Comparison of ENCODE assay signal across 8 mouse cellular contexts in genomic region chr13:91461711-91462351, GRCm38 (mm10). TPM values are rescaled to one million over a fixed set of nuclear protein-coding genes. Genes with fewer than 3 reads are reported as not detected.
A peak's percentile ranks its signal among the peaks of the same experiment; 100 is the strongest.
DNase-seq lines count a peak whose midpoint lies in the region; ATAC-seq and TF ChIP-seq lines count a peak whose summit lies in the region.

No protein-coding gene starts in this region.

- under 1% methylated on average over 68 of the region's 77 CpGs for WGBS in embryonic facial prominence, embryonic 11.5 days
- WGBS in heart, postnatal 0 days, result under 1% methylated on average over 52 of the region's 77 CpGs
- WGBS in small intestine, adult 2 months, result 1% methylated on average over 74 of the region's 77 CpGs

- no peaks in the 10 kb centered on the region; the same call in 1 of the 2 replicates for H3K4me1 ChIP-seq in embryonic facial prominence, embryonic 11.5 days (ENCODE audit: control insufficient read depth, insufficient read depth, low read length)
- peaks cover 17% of the 10 kb centered on the region for H3K4me1 ChIP-seq in heart, postnatal 0 days (ENCODE audit: control insufficient read depth, insufficient read depth)
- peaks cover 7% of the 10 kb centered on the region for H3K4me1 ChIP-seq in small intestine, adult 2 months (ENCODE audit: control insufficient read depth, insufficient read depth, insufficient read length, low read length)

- TF ChIP-seq POLR2A in small intestine, adult 2 months (IDR thresholded peaks at IDR 0.05; ENCODE audit: low read depth, low read length), result no peak

- no peak for TF ChIP-seq CTCF in heart, postnatal 0 days (IDR thresholded peaks at IDR 0.05; ENCODE audit: low read depth)
- TF ChIP-seq CTCF in left cerebral cortex, adult 2 months (IDR thresholded peaks at IDR 0.05), result no peak
- TF ChIP-seq CTCF in small intestine, adult 2 months (IDR thresholded peaks at IDR 0.05; ENCODE audit: extremely low read depth, insufficient read length, insufficient replicate concordance, low read depth, low read length), result no peak

- no peaks in the 10 kb centered on the region for H3K27me3 ChIP-seq in embryonic facial prominence, embryonic 11.5 days (ENCODE audit: control insufficient read depth, insufficient read depth, low read length)
- H3K27me3 ChIP-seq in heart, postnatal 0 days (ENCODE audit: control insufficient read depth, insufficient read depth, low read length), result no peaks in the 10 kb centered on the region
- H3K27me3 ChIP-seq in small intestine, adult 2 months (ENCODE audit: control insufficient read depth, insufficient read depth, low read length), result peaks cover 12% of the 10 kb centered on the region

- ATAC-seq in embryonic facial prominence, embryonic 11.5 days (replicated peaks; ENCODE audit: insufficient number of reproducible peaks, low FRiP score, low TSS enrichment, low read depth), result no peak
- ATAC-seq in heart, postnatal 0 days (ENCODE audit: insufficient read depth, low read depth), result peak; percentile 1; the same call in 1 of the 2 replicates

- peak overlapping the region; percentile 71 for H3K4me2 ChIP-seq in embryonic facial prominence, embryonic 11.5 days (ENCODE audit: low read depth, low read length)
- peak overlapping the region; percentile 84 for H3K4me2 ChIP-seq in heart, postnatal 0 days (ENCODE audit: low read depth, low read length)

- H3K36me3 ChIP-seq in embryonic facial prominence, embryonic 11.5 days (replicated peaks; ENCODE audit: control insufficient read depth, insufficient read depth, low read depth, low read length), result no peaks in the 10 kb centered on the region
- no peaks in the 10 kb centered on the region for H3K36me3 ChIP-seq in heart, postnatal 0 days (replicated peaks; ENCODE audit: control insufficient read depth, insufficient read depth, low read length)
- no peaks in the 10 kb centered on the region for H3K36me3 ChIP-seq in small intestine, adult 2 months (ENCODE audit: control insufficient read depth, insufficient read depth, low read length)

- intact Hi-C loops in left cerebral cortex, adult 2 months (cut with DNase I), result loop anchor here (2.0 to 10.0 kb wide), 6 partner anchors 75 to 535 kb away; no protein-coding TSS in a partner anchor

- H3K4me3 ChIP-seq in embryonic facial prominence, embryonic 11.5 days (ENCODE audit: low read depth, low read length), result peak overlapping the region; percentile 95
- H3K4me3 ChIP-seq in heart, postnatal 0 days (ENCODE audit: low read depth, low read length), result peak overlapping the region; percentile 81
- peak overlapping the region; percentile 90 for H3K4me3 ChIP-seq in left cerebral cortex, adult 2 months
- peak overlapping the region; percentile 75 for H3K4me3 ChIP-seq in small intestine, adult 2 months (ENCODE audit: low read depth, low read length)

- peak overlapping the region; percentile 96 for H3K9ac ChIP-seq in embryonic facial prominence, embryonic 11.5 days (replicated peaks; ENCODE audit: low read length)
- H3K9ac ChIP-seq in heart, postnatal 0 days (replicated peaks; ENCODE audit: low read depth, low read length), result peak overlapping the region; percentile 87

- no peaks in the 10 kb centered on the region for H3K9me3 ChIP-seq in embryonic facial prominence, embryonic 11.5 days (replicated peaks; ENCODE audit: control insufficient read depth, low read length)
- H3K9me3 ChIP-seq in heart, postnatal 0 days (replicated peaks; ENCODE audit: control insufficient read depth, low read length), result no peaks in the 10 kb centered on the region

- TF ChIP-seq EP300 in heart, postnatal 0 days (IDR thresholded peaks at IDR 0.05; ENCODE audit: low read depth), result no peak

- peak overlapping the region; percentile 94 for H3K27ac ChIP-seq in embryonic facial prominence, embryonic 11.5 days (replicated peaks; ENCODE audit: low read depth, low read length)
- H3K27ac ChIP-seq in heart, postnatal 0 days (ENCODE audit: low read depth), result peak overlapping the region; percentile 87
- peak overlapping the region; percentile 73 for H3K27ac ChIP-seq in left cerebral cortex, adult 2 months
- no peak overlapping the region for H3K27ac ChIP-seq in small intestine, adult 2 months (ENCODE audit: insufficient read depth, low read depth, low read length)

- DNase-seq in CD8-positive naive resting alpha-beta T cell, adult 2 months (ENCODE audit: low read depth in 2 of 2, low spot score in 2 of 2), result peak; percentile 35 to 37
- peak; percentile 27 for DNase-seq in adipocyte (ENCODE audit: low spot score)
- peak; percentile 30 for DNase-seq in embryonic facial prominence, embryonic 11.5 days (ENCODE audit: low spot score)
- DNase-seq in heart, postnatal 0 days (ENCODE audit: low spot score), result no peak
- peak; percentile 44 to 56 for DNase-seq in left cerebral cortex, adult 2 months (ENCODE audit: extremely low spot score in 1 of 2, low spot score in 2 of 2)
- peak; percentile 21 for DNase-seq in mesoderm, embryonic 11.5 days (ENCODE audit: low read depth, low spot score)
- DNase-seq in c-Kit-positive CD71-positive TER-119-positive erythroid progenitor cells, embryonic 14.5 days (ENCODE audit: low spot score), result no peak

RNA-seq across cellular contexts. Expression of gene Ssbp2, which starts 1.7 kb away (rescaled TPM):
- polyA plus RNA-seq in embryonic facial prominence, embryonic 11.5 days (2014; fragmentation: Nextera tagmentation; extraction: Ambion mirVana), result 193 and 198 TPM in 2 replicates
- total RNA-seq in heart, postnatal 0 days (2014; rRNA removed; ENCODE audit: low replicate concordance), result 74.2 and 85.1 TPM in 2 replicates
- polyA plus RNA-seq in heart, postnatal 0 days (2015; fragmentation: Nextera tagmentation; extraction: Ambion mirVana), result 70.8 and 75.7 TPM in 2 replicates
- 100 to 1,000 TPM; 137 to 148 TPM for total RNA-seq in left cerebral cortex, adult 2 months (2021)
- polyA plus RNA-seq in small intestine, adult 2 months (2012; rRNA removed), result 3.4 and 4.2 TPM in 2 replicates

Comparison
In these comparisons a context has a peak if more than half of its experiments do, and no peak if none do; other contexts are left out.
1. DNase-seq: peak in CD8-positive naive resting alpha-beta T cell, adult 2 months (2 of 2), adipocyte (single experiment), embryonic facial prominence, embryonic 11.5 days (single experiment), left cerebral cortex, adult 2 months (2 of 2) and mesoderm, embryonic 11.5 days (single experiment); none in heart, postnatal 0 days (single experiment) and c-Kit-positive CD71-positive TER-119-positive erythroid progenitor cells, embryonic 14.5 days (single experiment).
2. RNA of gene Ssbp2, which starts 1.7 kb away (polyA plus RNA-seq): 193 to 198 TPM in embryonic facial prominence, embryonic 11.5 days and 70.8 to 75.7 TPM in heart, postnatal 0 days; 3.4 to 4.2 TPM in small intestine, adult 2 months; every median in the first group is over 10 times any median in the second.
3. Peak in every context shown above with its lines, with median percentiles within 50 percentile points of each other: H3K4me3 ChIP-seq.